Mouse (Mus musculus) thymus, adult 2 months (tissue): ENCODE measurements around the gene Dtymk.

Experiments used
- CTCF ChIP-seq: fragments of 200-500 bp; IDR thresholded peaks from 2 replicates; pipeline ENCODE4 v1.5.1; 2012; ENCODE audit warnings: mild to moderate bottlenecking, control low read depth, low read length, moderate library complexity, borderline replicate concordance; ENCODE audit not compliant: control insufficient read depth, poor library complexity, insufficient read depth; ENCODE audit errors: extremely low read depth
- POLR2A ChIP-seq: fragments of 200-500 bp; IDR thresholded peaks from 2 replicates; pipeline ENCODE4 v1.6.1; 2012; ENCODE audit warnings: mild to moderate bottlenecking, low read length, control low read depth, moderate library complexity; ENCODE audit not compliant: control insufficient read depth, poor library complexity, insufficient read depth; ENCODE audit errors: extremely low read depth

DNA sequence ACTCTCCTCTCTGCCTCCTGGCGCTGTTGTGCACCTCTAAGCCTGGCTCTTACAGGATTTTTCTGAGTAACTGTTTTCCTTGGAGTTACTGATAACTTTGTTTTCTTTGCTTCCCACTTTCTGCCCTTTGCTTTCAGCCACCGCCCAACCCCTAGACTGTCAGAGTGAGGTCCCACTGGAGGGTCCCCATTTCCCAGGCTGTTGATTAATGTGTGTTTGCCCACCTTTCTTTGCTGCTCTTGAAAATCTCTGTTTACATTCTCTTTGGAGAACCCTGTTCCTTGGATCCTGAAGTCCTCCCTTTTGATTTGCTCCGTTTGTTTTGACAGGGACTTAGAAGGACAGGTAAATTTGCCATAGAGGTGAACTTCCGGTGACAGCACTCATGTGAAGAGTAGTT, 7.1 kb upstream of the Dtymk start:
- no peak for TF ChIP-seq POLR2A
- TF ChIP-seq CTCF, result no peak
